In the genomic region with DNA sequence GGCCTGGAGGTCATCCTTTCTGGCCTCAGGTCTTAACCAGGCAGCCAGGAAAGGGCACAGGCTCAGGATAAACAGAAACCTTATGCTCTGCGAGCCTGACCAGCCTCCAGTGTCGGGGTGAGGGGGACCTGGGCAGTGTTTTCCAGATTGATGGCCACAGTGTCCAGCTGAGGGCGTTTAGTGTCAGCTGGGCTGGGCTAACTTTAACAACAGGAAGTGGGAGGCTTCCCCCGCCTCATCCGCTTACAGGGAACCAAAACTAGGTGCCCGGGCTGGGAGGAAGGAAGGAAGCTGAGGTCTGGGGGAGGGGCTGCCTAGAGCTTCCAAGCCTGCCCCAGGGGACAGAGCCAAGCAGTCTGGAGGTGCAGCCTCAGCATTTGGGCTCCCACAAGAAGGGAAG, we compare ENCODE assay signal across 8 mouse cellular contexts. TPM values are rescaled to one million over a fixed set of nuclear protein-coding genes. Genes with fewer than 3 reads are reported as not detected.
DNase-seq lines count a peak whose midpoint lies in the region; ATAC-seq lines count a peak whose summit lies in the region.

No protein-coding gene starts in this region.

- H3K4me1 ChIP-seq in hindbrain, embryonic 11.5 days (replicated peaks; ENCODE audit: control insufficient read depth, insufficient read depth, low read length): peaks cover 13% of the 10 kb centered on the region

- peak overlapping the region; percentile 30; the same call in 1 of the 2 replicates for H3K4me2 ChIP-seq in hindbrain, embryonic 11.5 days (replicated peaks; ENCODE audit: low read depth, low read length)

- ATAC-seq in hindbrain, embryonic 11.5 days (ENCODE audit: low FRiP score): no peak

- H3K27ac ChIP-seq in hindbrain, embryonic 11.5 days (ENCODE audit: low read depth, low read length): no peak overlapping the region

- 30% methylated on average over 6 of the region's 6 CpGs for WGBS in hindbrain, embryonic 11.5 days

- no peak overlapping the region for H3K4me3 ChIP-seq in hindbrain, embryonic 11.5 days (ENCODE audit: low read depth, low read length)

- no peaks in the 10 kb centered on the region for H3K9me3 ChIP-seq in hindbrain, embryonic 11.5 days (ENCODE audit: control insufficient read depth, low read length)

- peak; percentile 79 for DNase-seq in CD4-positive helper T cell, adult 2 months (ENCODE audit: low read depth, low spot score)
- DNase-seq in adrenal gland, adult 2 months: peak; percentile 86
- DNase-seq in frontal cortex, postnatal 36 days (ENCODE audit: low spot score in 2 of 2): peak; percentile 73
- DNase-seq in hindbrain, embryonic 11.5 days (ENCODE audit: low spot score): no peak
- peak; percentile 47 to 65 for DNase-seq in layer of hippocampus, postnatal 10 days (ENCODE audit: low spot score in 2 of 2)
- DNase-seq in lung, postnatal 25 days (ENCODE audit: low spot score): peak; percentile 95
- peak; percentile 54 for DNase-seq in ovary, postnatal 36 days (ENCODE audit: low spot score)
- peak; percentile 82 for DNase-seq in thymus, postnatal 4 days

- no peaks in the 10 kb centered on the region for H3K27me3 ChIP-seq in hindbrain, embryonic 11.5 days (ENCODE audit: control insufficient read depth, insufficient read depth, low read length)

- no peak overlapping the region for H3K9ac ChIP-seq in hindbrain, embryonic 11.5 days (ENCODE audit: low read depth, low read length)

- H3K36me3 ChIP-seq in hindbrain, embryonic 11.5 days (ENCODE audit: control insufficient read depth, insufficient read depth, low read length): peaks cover 4% of the 10 kb centered on the region; the same call in 1 of the 2 replicates

RNA-seq across cellular contexts. Expression of a gene that starts 3.3 kb away (rescaled TPM):
- total RNA-seq in adrenal gland, adult 2 months (2021): 10 to 100 TPM; 12.8 to 18.7 TPM
- polyA plus RNA-seq in adrenal gland, adult 2 months (2012; rRNA removed): 40.2 and 46.7 TPM in 2 replicates
- 25.0 and 25.8 TPM in 2 replicates for polyA plus RNA-seq in hindbrain, embryonic 11.5 days (2014; fragmentation: Nextera tagmentation; extraction: Ambion mirVana)
- 10 to 100 TPM; 58.7 to 64.2 TPM for total RNA-seq in layer of hippocampus, postnatal 10 days (2021)

RNA-seq across cellular contexts. Expression of a gene that starts 57.5 kb away (rescaled TPM):
- total RNA-seq in adrenal gland, adult 2 months (2021): 100 to 1,000 TPM; 391 to 419 TPM
- 183 and 201 TPM in 2 replicates for polyA plus RNA-seq in adrenal gland, adult 2 months (2012; rRNA removed)
- polyA plus RNA-seq in hindbrain, embryonic 11.5 days (2014; fragmentation: Nextera tagmentation; extraction: Ambion mirVana): 882 and 903 TPM in 2 replicates
- 100 to 1,000 TPM; 421 to 423 TPM for total RNA-seq in layer of hippocampus, postnatal 10 days (2021)
